ENCODE assay signal across 31 mouse cellular contexts in the genomic region with DNA sequence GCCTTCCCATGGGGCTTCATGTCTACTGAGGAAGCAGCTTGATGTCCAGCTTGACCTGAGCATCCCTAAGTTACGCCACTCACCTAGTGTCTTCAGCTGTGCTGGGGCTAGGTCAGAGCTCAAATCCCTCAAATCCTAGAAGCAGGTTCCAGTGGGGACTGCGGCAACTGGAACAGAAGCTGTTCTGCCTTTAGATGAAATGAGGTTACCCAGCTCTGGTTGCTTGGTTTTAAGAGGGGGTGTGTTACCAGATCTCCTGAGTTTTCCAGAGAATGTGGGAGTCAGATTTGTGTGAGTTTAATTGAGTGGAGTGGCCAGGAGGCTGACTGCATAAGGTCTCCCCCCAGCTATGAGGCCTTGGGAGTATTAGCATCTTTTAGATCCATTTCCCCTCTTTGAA. TPM values are rescaled to one million over a fixed set of nuclear protein-coding genes. Genes with fewer than 3 reads are reported as not detected.
"Had no signal": no experiment of that assay in that cellular context is flagged by ENCODE, and none has a peak within 500 bp of the region (broad histone marks: within the 10 kb centered on the region; RNA-seq: fewer than 3 reads in every experiment).

No protein-coding gene starts in this region.

- H3K27ac ChIP-seq: embryonic facial prominence, embryonic 10.5 days; embryonic facial prominence, embryonic 12.5 days; embryonic facial prominence, embryonic 13.5 days; embryonic facial prominence, embryonic 15.5 days; forebrain, embryonic 10.5 days; forebrain, embryonic 12.5 days; forebrain, embryonic 13.5 days; forebrain, embryonic 15.5 days; gastrocnemius, adult 2 months; heart, adult 2 months; heart, embryonic 10.5 days had no signal

- H3K36me3 ChIP-seq: embryonic facial prominence, embryonic 10.5 days; embryonic facial prominence, embryonic 12.5 days; embryonic facial prominence, embryonic 13.5 days; embryonic facial prominence, embryonic 15.5 days; forebrain, embryonic 10.5 days; forebrain, embryonic 12.5 days; forebrain, embryonic 15.5 days had no signal

- H3K9me3 ChIP-seq: embryonic facial prominence, embryonic 10.5 days; embryonic facial prominence, embryonic 12.5 days; embryonic facial prominence, embryonic 15.5 days; forebrain, embryonic 10.5 days; forebrain, embryonic 12.5 days; forebrain, embryonic 13.5 days; forebrain, embryonic 15.5 days; heart, embryonic 10.5 days had no signal

- H3K4me1 ChIP-seq: embryonic facial prominence, embryonic 10.5 days; embryonic facial prominence, embryonic 12.5 days; embryonic facial prominence, embryonic 13.5 days; embryonic facial prominence, embryonic 15.5 days; forebrain, embryonic 10.5 days; forebrain, embryonic 12.5 days; forebrain, embryonic 13.5 days; forebrain, embryonic 15.5 days; heart, embryonic 10.5 days had no signal

- ATAC-seq: forebrain, embryonic 13.5 days; forebrain, embryonic 14.5 days; forebrain, embryonic 15.5 days; forebrain, embryonic 16.5 days; forebrain, postnatal 0 days had no signal

- H3K4me3 ChIP-seq: embryonic facial prominence, embryonic 10.5 days; embryonic facial prominence, embryonic 12.5 days; embryonic facial prominence, embryonic 13.5 days; embryonic facial prominence, embryonic 15.5 days; erythroblast, embryonic 14.5 days; forebrain, embryonic 10.5 days; forebrain, embryonic 12.5 days; forebrain, embryonic 13.5 days; forebrain, embryonic 15.5 days; gastrocnemius, adult 2 months; heart, adult 2 months; heart, embryonic 10.5 days had no signal

- H3K9ac ChIP-seq: embryonic facial prominence, embryonic 12.5 days; embryonic facial prominence, embryonic 13.5 days; embryonic facial prominence, embryonic 15.5 days; forebrain, embryonic 12.5 days; forebrain, embryonic 13.5 days; forebrain, embryonic 15.5 days; forebrain, postnatal 0 days had no signal

- H3K27me3 ChIP-seq: embryonic facial prominence, embryonic 12.5 days; embryonic facial prominence, embryonic 13.5 days; embryonic facial prominence, embryonic 15.5 days; forebrain, embryonic 12.5 days; forebrain, embryonic 13.5 days; forebrain, embryonic 15.5 days had no signal

- DNase-seq: cerebellum, adult 2 months; cerebellum, adult 8-10 months; cerebellum, adult 9-10 months; cerebellum, adult 9-11 months; cerebellum, postnatal 10 days; cerebellum, postnatal 14 days; cerebellum, postnatal 25 days; cerebellum, postnatal 36 days; embryo, embryonic 11 days; forebrain, postnatal 0 days; gastrocnemius, adult 2 months; gastrocnemius, postnatal 10 days; gastrocnemius, postnatal 14 days; gastrocnemius, postnatal 25 days; gastrocnemius, postnatal 36 days; heart, adult 18-20 months; heart, adult 2 months had no signal

- H3K4me2 ChIP-seq: embryonic facial prominence, embryonic 12.5 days; embryonic facial prominence, embryonic 13.5 days; embryonic facial prominence, embryonic 15.5 days; forebrain, embryonic 12.5 days; forebrain, embryonic 13.5 days; forebrain, embryonic 15.5 days; heart, embryonic 11.5 days had no signal

RNA-seq across cellular contexts. Expression of gene Fbxo40, which starts 11.1 kb away (rescaled TPM):
- polyA plus RNA-seq: embryonic facial prominence, embryonic 11.5 days; embryonic facial prominence, embryonic 13.5 days; erythroblast, embryonic 14.5 days; forebrain, embryonic 12.5 days; forebrain, embryonic 15.5 days had no signal
